Mouse (Mus musculus): Measurements from ENCODE around the gene Bmp5.
"Not testable (repeated sequence)": the region's sequence is repeated elsewhere in the genome, so short reads cannot be mapped to it uniquely, and the experiment has no call there.

The Bmp5 gene

GRCm38 (mm10) chr9:75775129-75775845 is at the start of gene Bmp5:
Gene Bmp5, plus strand, starts transcription at chr9:75775364.
- DNase-seq (ENCODE audit: low read depth, low spot score), result no peak

- DNase-seq (ENCODE audit: low read depth, low spot score), result no peak
Measured at GRCm38 (mm10) chr9:75760075-75760474, 15.1 kb upstream of the Bmp5 start.

GRCm38 (mm10) chr9:75761567-75761966 is 13.6 kb upstream of the Bmp5 start:
- no peak for DNase-seq (ENCODE audit: low read depth, low spot score)

GRCm38 (mm10) chr9:75762487-75762886 is 12.7 kb upstream of the Bmp5 start:
- no peak for DNase-seq (ENCODE audit: low read depth, low spot score)

- DNase-seq (ENCODE audit: low read depth, low spot score), result no peak
Measured at GRCm38 (mm10) chr9:75764792-75765191, 10.4 kb upstream of the Bmp5 start.

GRCm38 (mm10) chr9:75766521-75766920 is 8.6 kb upstream of the Bmp5 start:
- DNase-seq (ENCODE audit: low read depth, low spot score), result no peak

GRCm38 (mm10) chr9:75769042-75769441 is 6.1 kb upstream of the Bmp5 start:
- no peak for DNase-seq (ENCODE audit: low read depth, low spot score)

- no peak for DNase-seq (ENCODE audit: low read depth, low spot score)
Measured at GRCm38 (mm10) chr9:75776153-75776552, 989 bp downstream of the Bmp5 start.

GRCm38 (mm10) chr9:75778762-75779346 is 3.7 kb downstream of the Bmp5 start:
- no peak for DNase-seq (ENCODE audit: low read depth, low spot score)

GRCm38 (mm10) chr9:75780558-75781276 is 5.6 kb downstream of the Bmp5 start:
- no peak for DNase-seq (ENCODE audit: low read depth, low spot score)

GRCm38 (mm10) chr9:75781600-75781999 is 6.4 kb downstream of the Bmp5 start:
- no peak for DNase-seq (ENCODE audit: low read depth, low spot score)

GRCm38 (mm10) chr9:75783573-75783972 is 8.4 kb downstream of the Bmp5 start:
- DNase-seq (ENCODE audit: low read depth, low spot score), result no peak

GRCm38 (mm10) chr9:75785959-75786358 is 10.8 kb downstream of the Bmp5 start:
- no peak for DNase-seq (ENCODE audit: low read depth, low spot score)

GRCm38 (mm10) chr9:75787121-75787520 is 12.0 kb downstream of the Bmp5 start:
- DNase-seq (ENCODE audit: low read depth, low spot score), result no peak

- no peak for DNase-seq (ENCODE audit: low read depth, low spot score)
Measured at GRCm38 (mm10) chr9:75789879-75790428, 14.8 kb downstream of the Bmp5 start.

GRCm38 (mm10) chr9:75804940-75805339 is 29.8 kb downstream of the Bmp5 start:
- DNase-seq (ENCODE audit: low read depth, low spot score), result peak; percentile 8

GRCm38 (mm10) chr9:75808179-75808578 is 33.0 kb downstream of the Bmp5 start:
- DNase-seq (ENCODE audit: low read depth, low spot score), result not testable (repeated sequence)

GRCm38 (mm10) chr9:75808659-75809058 is 33.5 kb downstream of the Bmp5 start:
- DNase-seq (ENCODE audit: low read depth, low spot score), result no peak

- DNase-seq (ENCODE audit: low read depth, low spot score), result no peak
Measured at GRCm38 (mm10) chr9:75815161-75815560, 40.0 kb downstream of the Bmp5 start.

- DNase-seq (ENCODE audit: low read depth, low spot score), result no peak
Measured at GRCm38 (mm10) chr9:75818400-75818799, 43.2 kb downstream of the Bmp5 start.

GRCm38 (mm10) chr9:75832468-75832867 is 57.3 kb downstream of the Bmp5 start:
- no peak for DNase-seq (ENCODE audit: low read depth, low spot score)

GRCm38 (mm10) chr9:75833189-75833732 is 58.1 kb downstream of the Bmp5 start:
- DNase-seq (ENCODE audit: low read depth, low spot score), result no peak
